Mouse (Mus musculus): ENCODE measurements at regions not wholly inside any gene's neighbourhood (a gene's known extent, or its start where the extent isn't known, plus 50 kb on each side); places are given as distances from the start of the nearest gene placed in this dataset.

- TF ChIP-seq GATA1 (IDR thresholded peaks at IDR 0.05; ENCODE audit: borderline replicate concordance, low read length) (no peak), FLI1 (IDR thresholded peaks at IDR 0.05; ENCODE audit: low read length) (no peak)
These were observed 169.3 kb upstream of the Tyw5 start for GRCm38 (mm10) chr1:57576066-57576753.

All from megakaryocyte, embryonic 14.5 days (primary cell).